Mouse (Mus musculus): ENCODE results near the gene Wbp1.
A peak's percentile ranks its signal among the peaks of the same experiment; 100 is the strongest.
"Not testable (repeated sequence)": the region's sequence is repeated elsewhere in the genome, so short reads cannot be mapped to it uniquely, and the experiment has no call there.

Gene Wbp1

DNA sequence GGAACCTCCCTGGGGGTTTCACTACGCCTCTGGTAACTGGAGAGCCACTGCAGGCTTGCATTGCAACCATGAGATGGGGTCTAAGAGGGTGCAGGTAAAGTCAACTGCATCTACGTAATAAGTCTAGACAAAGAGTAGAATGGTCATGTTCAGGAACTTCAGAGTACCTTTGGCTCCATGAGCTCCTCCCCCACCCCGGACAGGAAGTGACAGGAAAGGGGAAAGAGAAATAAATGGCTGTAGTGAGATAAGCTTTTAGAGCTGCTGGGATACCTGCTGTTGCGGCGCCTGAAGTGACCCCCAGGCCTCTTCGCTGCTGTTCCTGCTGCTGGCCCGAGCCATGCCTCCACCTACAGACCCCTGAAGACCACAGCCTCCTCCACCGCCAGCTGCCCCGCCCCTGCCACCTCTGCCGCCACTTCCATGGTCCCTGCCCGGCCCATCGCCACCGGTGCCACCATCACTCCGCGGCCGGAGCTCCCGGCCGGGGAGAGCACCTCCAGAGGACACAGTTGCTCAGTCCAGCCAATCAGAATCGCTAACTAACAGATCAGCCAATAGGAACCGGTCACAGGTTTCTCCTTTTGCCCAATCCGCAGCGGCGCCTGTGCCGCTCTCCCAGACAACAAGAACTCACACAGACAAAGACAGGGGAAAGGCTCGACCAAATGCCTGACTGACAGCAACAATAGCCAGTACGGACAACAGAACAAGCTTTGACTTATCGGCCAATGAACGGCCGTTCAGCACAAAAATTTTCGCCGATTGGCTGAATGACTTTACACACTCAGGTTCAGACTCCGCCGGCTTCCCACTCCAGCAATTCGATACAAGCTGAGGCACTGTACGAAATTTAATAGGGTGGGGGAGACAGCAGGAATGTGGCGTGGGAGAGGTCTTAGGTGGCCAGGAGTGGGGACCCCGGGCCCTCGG, at the start of gene Wbp1:
Wbp1 (minus strand) TSS at position 630 of the 933 bp plus-strand sequence.
- peak; percentile 97 for DNase-seq (ENCODE audit: low read depth, low spot score)

DNA sequence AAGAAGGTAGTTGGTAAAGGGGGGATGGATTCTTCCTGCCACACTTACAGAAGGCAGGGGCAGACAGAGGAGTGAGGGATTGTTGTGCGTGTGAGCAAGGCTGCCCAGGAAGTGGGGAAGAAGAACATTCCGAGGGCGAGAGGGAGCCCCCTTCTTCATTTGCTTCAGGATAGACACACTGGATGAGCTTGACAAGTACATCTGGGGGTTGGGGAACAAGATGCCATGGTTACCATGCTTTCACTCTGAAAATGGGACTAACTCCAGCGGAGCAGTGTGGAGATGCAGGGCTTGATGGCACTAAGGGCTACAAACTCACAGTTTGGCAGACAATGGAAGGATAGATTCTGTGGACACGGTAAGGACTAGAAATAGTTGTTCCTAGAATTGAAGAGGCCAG, 49.7 kb upstream of the Wbp1 start:
- no peak for DNase-seq (ENCODE audit: low read depth, low spot score)

DNA sequence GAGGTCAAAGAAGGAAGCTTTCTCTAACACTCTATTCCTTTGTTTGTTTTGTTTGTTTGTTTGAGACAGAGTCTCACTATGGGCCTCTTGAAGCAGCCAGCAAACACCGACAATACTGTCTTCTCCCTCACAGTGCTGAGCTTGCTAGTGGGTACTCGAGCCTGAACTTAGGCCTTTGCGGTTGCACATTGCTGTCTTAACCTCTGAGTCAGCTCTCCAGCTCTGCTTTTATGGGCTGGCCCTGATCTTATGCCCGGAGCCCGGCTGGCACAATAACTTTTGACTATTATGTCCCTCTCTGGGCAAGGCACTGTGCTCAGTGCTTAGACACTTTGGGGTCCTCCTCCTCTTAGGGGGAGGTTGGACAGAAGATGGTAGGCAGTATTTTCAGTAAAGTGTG, 48.5 kb upstream of the Wbp1 start:
- DNase-seq (ENCODE audit: low read depth, low spot score): no peak

DNA sequence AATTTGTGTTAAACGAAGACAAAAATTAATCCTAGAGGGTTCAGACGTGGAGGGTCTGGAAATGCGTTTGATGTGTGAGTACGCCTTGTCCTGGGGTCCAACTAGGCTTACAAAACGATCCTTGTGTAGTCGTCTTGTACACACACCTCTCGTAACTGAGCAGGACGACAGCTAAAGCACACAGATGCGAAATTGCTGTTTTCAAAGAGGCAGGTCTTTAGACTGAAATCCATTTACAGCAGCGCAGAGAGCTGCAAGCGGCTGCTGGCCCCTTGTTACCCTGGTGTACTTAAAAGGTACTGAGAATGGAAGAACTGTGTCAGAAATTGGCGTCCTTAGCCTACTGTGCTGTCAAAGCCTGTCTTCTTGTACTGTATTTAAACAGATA, 44.9 kb upstream of the Wbp1 start:
- no peak for DNase-seq (ENCODE audit: low read depth, low spot score)

DNA sequence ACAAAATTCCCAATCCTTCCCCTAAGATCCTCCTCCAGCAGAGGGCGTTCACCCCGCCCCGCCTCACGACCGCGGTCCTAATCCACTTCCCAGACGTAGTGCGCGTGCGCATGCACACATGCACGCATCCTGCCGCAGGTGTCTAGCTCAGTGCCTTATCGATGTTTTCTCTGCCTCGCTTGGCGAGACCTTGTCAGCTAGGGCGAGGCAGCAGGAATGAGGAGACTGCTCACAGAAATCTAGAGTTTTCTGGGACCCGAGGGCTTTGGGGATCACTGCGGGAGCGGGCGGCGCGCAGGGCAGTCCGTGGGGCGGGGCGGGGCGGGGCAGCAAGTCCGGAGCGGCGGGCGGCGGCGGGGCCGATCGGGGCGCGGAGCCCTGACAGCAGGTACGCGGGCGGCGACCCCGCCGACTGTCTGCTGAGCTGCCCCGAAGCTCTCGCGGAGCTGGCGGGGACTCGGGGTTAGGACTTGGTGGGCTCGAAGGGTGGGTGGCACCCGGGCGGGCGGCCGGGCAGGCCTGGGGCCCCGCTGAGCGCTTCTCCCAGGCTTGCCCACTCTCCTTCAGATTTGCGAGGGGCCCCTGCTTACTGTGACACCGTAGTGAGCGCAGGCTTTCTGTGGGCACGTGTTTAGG, 44.4 kb upstream of the Wbp1 start, which contains the start of gene Dctn1:
Dctn1 (plus strand) TSS at position 314 of the 636 bp plus-strand sequence.
- peak; percentile 93 for DNase-seq (ENCODE audit: low read depth, low spot score)

DNA sequence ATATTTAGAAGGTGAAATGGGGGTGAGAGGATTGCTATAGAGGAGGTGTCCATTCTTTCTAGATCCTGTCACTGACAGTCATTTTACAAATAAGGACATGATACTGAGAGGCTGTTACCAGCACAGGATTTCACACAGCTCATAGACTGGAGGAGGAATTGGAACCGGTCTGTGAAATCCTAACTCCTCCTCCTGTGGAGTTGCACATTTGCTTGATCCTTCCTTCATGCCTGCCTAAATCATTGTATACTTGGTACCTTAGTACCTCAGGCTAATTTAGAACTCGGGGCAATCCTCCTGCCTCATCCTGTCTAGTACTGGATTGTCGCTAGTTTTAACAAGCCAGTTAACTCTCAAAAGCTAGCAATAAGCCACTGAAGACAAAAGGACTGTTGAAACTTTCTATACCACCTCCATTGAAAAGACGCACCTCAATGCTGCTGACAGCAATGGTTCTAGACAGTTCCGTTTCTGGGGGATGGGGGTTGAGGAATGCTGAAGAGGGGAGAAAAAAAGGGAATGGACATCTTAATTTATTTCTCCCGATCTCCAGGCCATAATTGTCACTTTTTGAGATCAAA, 43.8 kb upstream of the Wbp1 start:
- no peak for DNase-seq (ENCODE audit: low read depth, low spot score)

DNA sequence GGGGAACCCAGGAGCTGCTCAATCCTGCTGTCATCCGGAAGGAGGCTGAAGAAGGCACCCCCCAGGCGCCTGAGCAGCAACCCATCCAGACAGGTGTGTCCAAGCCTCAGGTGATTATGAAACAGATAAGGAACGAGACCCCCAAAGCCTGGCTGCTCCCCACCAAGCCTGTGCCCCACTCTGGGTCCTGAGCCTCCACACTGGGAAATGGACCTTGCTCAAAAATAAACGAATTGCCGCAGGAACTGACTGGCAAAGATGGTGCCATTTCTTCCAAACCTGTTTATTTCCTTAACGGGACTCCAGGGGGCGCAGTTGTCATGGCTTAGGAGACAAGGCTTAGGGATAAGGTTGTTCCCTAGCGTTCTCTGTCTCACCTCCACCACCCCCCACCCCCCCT, 41.3 kb upstream of the Wbp1 start:
- peak; percentile 64 for DNase-seq (ENCODE audit: low read depth, low spot score)

DNA sequence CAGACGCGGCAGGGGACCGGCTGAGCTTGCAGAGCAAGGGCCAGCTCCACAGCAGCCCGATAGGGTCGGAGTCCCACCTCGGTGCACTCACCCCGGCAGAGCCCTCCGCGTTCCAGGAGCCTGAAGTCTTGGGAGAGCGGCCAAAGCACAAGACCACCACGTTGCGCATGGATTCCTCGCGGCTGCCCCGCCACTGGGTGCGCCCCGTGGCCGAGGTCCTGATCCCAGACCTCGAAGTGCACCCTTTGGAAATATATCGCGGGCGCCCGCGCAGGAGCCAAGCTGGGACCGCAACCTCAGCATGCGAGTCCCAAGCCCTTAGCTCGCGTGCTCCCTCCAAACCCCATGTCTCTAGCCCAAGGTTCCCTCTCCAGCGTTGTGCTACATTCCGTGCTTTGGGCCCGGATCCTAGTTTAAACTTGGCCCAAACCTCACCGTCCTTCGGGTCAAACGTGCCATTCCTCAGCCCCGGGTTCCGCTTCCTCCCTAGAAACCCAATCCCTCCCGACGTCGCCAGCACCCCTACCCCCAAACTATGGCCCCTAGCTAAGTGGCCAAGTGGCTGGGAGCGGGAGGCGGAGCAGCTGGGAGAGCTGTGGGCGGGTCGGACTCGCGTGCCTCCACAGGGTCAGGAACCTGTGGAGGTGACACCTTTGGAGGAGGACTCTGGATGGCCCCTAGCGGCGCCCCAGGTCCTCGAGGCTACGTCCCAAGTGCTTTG, 40.7 kb upstream of the Wbp1 start:
- DNase-seq (ENCODE audit: low read depth, low spot score): no peak

DNA sequence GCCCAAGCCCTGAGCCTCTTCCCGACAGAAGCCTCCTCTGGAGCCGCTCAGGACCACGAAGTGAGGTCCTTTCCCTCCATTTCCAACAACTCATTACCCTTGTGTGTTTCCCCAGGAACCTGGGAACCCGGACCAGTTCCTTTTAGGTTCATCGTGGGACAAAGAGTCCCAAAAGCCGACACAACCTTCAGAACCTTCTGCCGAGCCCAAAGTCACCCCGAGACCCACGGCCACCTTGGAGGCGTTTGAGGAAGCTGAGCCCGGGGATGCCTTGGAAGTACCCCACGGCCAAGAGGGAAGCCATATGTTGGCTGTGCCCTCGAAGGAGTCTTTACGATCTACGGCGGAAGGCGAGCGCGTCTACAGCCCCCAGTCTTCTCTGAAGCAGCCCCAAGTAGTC, 40.1 kb upstream of the Wbp1 start:
- no peak for DNase-seq (ENCODE audit: low read depth, low spot score)

DNA sequence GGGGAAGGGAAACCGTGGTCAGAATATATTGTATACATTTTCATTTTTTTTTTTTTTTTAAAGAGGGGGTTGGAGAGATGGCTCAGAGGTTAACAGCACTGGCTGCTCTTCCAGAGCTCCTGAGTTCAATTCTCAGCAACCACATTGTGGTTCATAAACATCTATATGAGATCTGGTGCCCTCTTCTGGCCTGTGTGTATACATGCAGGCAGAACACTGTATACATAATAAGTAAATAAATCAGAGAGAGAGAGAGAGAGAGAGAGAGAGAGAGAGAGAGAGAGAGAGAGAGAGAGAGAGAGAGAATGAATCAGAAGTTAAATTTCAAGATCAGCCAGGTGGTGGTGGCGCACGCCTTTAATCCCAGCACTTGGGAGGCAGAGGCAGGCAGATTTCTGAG, 38.1 kb upstream of the Wbp1 start:
- not testable (repeated sequence) for DNase-seq (ENCODE audit: low read depth, low spot score)

DNA sequence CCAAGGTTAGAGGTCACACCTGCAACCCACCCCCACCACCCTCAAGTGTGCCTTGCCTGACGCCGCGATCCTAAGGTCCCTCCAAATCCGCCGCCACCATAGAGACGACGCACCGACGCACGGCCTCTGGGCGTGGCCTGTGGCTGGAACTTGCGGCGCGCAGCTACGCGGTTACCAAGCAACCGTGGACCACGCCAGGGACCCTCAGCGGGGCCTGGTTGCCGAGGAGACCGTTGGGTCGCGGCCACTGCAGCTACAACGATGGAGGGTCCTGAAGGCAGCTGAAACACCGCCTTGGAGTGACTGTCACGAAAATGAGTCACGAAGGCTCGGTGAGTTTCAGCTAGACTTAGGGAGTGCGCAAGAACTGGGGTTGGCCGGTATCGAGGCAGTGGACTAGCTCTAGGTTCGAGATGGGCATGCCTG, 34.9 kb upstream of the Wbp1 start, which contains the start of the genes Wdr54 and 1700003E16Rik:
Wdr54 (minus strand) TSS at position 139 of the 426 bp plus-strand sequence.
1700003E16Rik (plus strand) TSS at position 146 of the 426 bp plus-strand sequence.
- DNase-seq (ENCODE audit: low read depth, low spot score): peak; percentile 58

DNA sequence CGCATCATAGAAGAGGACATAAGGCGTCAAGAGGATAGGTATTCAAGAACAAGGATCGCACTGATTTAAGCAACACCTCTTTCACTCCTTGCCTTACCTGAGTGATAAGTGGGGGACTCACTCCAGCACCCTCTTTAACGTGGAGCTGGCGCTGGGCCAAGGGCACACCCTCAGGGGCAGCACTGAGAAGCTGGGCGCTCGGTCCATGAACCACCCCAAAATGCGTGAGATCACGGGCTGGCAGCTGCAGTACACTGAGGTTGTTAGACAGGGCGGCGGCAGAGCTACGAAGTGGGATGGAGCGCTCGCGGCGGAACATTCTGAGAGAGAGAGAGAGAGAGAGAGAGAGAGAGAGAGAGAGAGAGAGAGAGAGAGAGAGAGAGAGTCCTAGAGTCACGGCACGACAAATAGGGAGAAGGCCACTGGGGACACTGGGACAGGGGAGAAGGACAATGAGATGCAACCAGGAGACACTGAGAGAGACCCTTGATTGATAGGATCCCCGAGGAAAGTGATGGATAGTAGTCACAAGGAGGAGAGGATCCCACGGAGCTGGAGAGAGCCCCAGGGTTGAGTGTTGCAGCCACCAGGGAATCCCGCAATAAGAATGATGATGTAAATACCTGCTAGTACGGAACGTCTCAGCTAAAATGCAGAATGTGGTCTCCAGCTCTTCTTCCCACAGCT, 34.3 kb upstream of the Wbp1 start:
- no peak for DNase-seq (ENCODE audit: low read depth, low spot score)

DNA sequence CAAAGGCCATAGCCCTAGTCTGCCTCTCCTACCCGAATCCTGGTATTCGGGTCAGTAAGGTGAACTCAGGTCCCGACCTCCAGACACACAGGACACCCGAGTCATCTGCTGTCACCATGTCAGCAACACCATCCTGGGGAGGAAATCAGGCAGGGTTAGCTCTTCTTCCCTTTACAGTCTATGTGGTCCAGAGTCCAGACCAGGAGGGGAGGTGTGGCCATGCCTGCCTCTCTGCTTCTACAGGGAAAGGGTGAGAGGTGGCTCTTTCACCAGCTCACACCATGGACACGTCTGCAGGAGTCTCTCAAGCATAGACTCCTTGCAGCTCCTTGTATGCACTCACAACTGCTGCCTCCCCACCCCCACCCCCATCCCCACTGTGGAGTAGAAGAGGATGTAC, 32.1 kb upstream of the Wbp1 start:
- no peak for DNase-seq (ENCODE audit: low read depth, low spot score)

DNA sequence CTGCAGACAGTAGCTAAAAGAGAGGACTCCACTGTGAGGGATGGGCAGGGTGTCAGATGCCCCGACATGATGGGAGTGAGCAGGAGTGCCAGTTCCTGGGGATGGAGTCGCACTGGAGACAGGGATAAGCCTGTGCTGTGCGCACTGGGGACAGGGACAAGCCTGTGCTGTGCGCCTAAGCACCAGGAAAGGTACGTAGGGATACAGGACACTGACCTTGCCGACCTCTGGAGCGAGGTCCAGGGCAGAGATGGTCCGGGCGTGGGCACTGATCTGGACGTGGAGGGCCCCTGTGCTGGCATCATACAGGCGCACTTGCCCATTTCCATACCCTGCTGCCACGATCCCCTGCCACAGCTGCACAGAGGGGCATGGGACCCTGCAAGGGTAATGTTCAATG, 31.7 kb upstream of the Wbp1 start:
- DNase-seq (ENCODE audit: low read depth, low spot score): no peak

DNA sequence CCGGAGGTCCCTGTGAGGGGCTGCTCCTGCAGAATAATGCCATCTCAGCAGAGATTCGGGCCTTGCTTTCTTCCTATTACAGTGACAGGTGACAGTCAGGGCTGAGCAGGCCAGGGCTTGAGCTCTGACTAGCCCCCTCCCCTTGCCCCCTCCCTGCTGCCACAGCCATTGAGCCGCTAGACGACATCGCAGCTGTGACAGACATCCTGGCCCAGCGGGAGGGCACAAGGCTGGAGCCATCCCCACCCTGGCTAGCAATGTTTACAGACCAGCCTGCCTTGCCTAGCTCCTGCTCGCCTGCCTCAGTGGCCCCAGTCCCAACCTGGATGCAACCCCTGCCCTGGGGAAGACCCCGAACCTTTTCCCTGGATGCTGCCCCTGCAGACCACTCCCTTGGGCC, 30.4 kb upstream of the Wbp1 start:
- DNase-seq (ENCODE audit: low read depth, low spot score): no peak

DNA sequence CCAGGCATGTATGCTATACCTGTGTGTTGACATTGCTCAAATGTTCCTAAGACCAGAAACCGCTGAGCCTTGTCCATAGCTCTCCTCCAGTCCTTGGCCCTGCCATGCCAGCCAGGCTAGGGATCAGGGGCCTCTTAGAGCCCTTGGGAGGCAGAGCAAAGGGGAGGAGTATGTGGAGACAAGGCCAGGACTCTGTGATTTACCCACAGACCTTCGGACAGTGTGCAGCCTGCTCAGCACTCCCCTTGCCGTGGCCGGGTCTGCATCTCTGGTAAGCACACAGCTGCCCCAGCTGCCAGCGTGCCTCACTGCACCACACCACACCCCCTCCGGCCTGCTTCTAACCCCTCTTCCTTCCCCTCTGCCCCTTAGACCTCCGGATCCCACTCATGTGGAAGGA, 25.9 kb upstream of the Wbp1 start:
- DNase-seq (ENCODE audit: low read depth, low spot score): no peak

DNA sequence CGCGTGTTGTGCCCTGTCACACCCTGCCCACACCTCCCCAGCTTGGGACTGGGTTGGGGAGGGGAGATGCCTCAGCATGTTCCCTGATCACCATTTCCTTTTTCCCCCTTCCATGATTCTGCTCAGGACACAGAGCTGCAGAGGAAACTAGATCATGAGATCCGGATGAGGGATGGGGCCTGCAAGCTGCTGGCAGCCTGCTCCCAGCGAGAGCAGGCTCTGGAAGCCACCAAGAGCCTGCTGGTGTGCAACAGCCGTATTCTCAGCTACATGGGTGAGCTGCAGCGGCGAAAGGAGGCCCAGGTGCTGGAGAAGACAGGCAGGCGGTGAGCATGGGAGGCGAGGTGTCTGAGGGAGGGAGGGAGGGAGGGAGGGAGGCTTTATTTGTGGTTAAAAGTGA, 24.4 kb upstream of the Wbp1 start:
- no peak for DNase-seq (ENCODE audit: low read depth, low spot score)

DNA sequence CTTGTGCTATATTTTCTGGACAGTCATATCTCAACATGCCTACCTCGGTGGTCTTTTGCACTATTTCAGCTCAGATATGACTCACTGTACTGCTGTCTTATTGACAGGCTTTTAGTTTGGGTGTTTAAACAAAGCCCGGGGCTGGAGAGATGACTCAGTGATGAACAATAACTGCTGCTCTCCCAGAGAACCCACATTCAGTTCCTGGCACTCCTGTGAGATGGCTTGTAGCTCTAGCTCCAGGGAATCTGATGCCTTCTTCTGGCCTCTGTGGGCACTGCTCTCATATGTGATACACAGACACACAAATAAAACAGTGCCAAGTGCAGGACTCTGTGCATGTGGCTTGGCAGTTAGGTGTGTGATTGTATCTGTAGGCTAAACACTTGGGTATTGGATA, 23.9 kb upstream of the Wbp1 start:
- DNase-seq (ENCODE audit: low read depth, low spot score): no peak

DNA sequence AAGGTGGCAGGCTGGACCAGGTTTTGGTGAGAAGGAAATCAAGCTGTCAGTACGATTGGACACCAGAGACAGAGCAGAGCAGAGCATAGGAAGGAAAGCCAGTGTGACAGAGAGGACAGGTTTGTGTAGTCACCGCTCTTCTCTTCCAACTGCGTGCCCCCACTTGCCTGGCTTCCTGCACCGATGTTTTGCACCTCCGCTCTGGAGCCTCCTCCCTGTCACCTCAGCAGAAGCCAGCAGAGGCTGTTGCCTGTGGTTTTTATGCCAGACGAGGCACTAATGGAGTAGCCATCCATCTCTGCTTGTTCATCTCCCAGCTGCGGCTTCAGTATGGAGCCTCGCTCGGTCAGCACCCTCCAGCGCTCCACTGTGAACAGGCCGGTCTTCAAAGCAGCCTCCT, 21.5 kb upstream of the Wbp1 start:
- no peak for DNase-seq (ENCODE audit: low read depth, low spot score)

DNA sequence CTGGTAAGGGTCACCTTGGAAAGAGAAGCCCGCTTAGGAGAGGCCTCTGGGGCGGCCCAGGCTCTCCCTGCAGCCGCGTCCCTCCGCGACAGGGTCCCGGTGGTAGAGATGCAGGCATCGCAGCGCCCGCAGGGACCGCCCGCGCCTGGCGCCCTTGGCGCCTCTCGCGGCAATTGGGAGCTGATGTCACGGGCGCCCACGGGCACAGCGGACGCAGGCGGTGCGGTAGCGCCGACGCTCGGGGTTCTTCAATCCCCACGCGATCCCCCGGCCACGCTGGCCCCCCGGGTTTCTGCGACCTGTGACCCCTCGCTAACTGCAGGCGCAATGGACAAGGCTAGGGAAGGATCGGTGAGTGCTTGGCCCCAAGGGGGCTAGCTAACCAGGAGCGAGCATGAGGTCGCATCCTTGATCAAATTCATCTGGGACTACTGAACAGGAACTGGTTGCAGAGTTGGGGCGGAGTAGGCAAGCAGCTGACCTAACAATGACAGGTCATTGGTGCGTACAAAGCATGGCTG, 20.9 kb upstream of the Wbp1 start:
- no peak for DNase-seq (ENCODE audit: low read depth, low spot score)

DNA sequence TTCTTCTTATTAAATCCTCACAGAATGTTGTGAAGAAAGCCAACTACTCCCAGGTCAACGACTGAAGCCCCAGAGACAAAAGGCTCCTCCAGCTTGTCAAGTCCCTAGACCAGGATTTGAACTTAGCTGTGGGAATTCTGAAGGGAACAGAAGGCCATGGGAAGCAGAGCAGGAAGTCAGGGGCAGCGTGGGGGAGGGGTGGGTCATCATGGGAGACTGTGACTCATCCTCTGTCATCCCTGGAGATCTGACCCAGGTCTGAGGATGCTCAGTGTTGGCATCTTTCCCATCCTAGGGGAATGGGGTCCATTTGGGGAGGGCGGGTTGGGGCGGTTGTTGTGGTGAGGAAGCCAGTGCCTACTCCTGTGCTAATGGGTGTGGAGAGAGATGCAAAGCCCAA, 20.3 kb upstream of the Wbp1 start:
- DNase-seq (ENCODE audit: low read depth, low spot score): no peak
